Mouse (Mus musculus) MEL (cell line): ENCODE results near the gene Clptm1.
"Not testable (repeated sequence)": the region's sequence is repeated elsewhere in the genome, so short reads cannot be mapped to it uniquely, and the experiment has no call there.

ENCODE experiments used
- CHD1 ChIP-seq: IDR thresholded peaks from 2 replicates; pipeline ENCODE4 v1.6.1; 2012; ENCODE audit warnings: low read depth, mild to moderate bottlenecking, inconsistent platforms, low read length, improper control_type of control experiment
- CTCF ChIP-seq, 3 experiments: IDR thresholded peaks in 2 of 3; conservative IDR thresholded peaks in 1 of 3; 2 replicates each; pipeline ENCODE4 v1.5.1; 2011 to 2012; ENCODE audit warnings: low read length in 3 of 3, low read depth in 2 of 3, mild to moderate bottlenecking in 2 of 3, improper control_type of control experiment in 1 of 3, inconsistent platforms in 1 of 3, mixed read lengths in 1 of 3, moderate library complexity in 1 of 3; ENCODE audit not compliant: control insufficient read depth in 1 of 3, insufficient read depth in 1 of 3, poor library complexity in 1 of 3, severe bottlenecking in 1 of 3
- GATA1 ChIP-seq: IDR thresholded peaks from 2 replicates; pipeline ENCODE4 v1.6.1; 2011; ENCODE audit warnings: low read depth, low read length, improper control_type of control experiment
- HCFC1 ChIP-seq: IDR thresholded peaks from 2 replicates; pipeline ENCODE4 v1.6.1; 2012; ENCODE audit warnings: low read depth, mild to moderate bottlenecking, inconsistent platforms, low read length, improper control_type of control experiment, moderate library complexity
- JUND ChIP-seq: IDR thresholded peaks from 2 replicates; pipeline ENCODE4 v1.6.1; 2011; ENCODE audit warnings: low read depth, mild to moderate bottlenecking, improper control_type of control experiment, low read length
- MAFK ChIP-seq: IDR thresholded peaks from 2 replicates; pipeline ENCODE4 v1.6.1; 2011; ENCODE audit warnings: low read depth, mild to moderate bottlenecking, low read length, improper control_type of control experiment, borderline replicate concordance
- MAX ChIP-seq: IDR thresholded peaks from 2 replicates; pipeline ENCODE4 v1.6.1; 2011; ENCODE audit warnings: low read length, improper control_type of control experiment
- MEF2A ChIP-seq: IDR thresholded peaks from 2 replicates; pipeline ENCODE4 v1.6.1; 2014; ENCODE audit warnings: low read depth, mild to moderate bottlenecking, inconsistent platforms, low read length, improper control_type of control experiment; ENCODE audit not compliant: poor library complexity, insufficient replicate concordance, severe bottlenecking; ENCODE audit errors: extremely low read depth
- MXI1 ChIP-seq: IDR thresholded peaks from 2 replicates; pipeline ENCODE4 v1.6.1; 2011; ENCODE audit warnings: mild to moderate bottlenecking, low read depth, low read length, improper control_type of control experiment
- POLR2A ChIP-seq, 2 experiments: IDR thresholded peaks; 2 replicates each; pipeline ENCODE4 v1.6.1; 2011 to 2012; ENCODE audit warnings: low read length in 2 of 2, mild to moderate bottlenecking in 2 of 2, control low read depth in 1 of 2, improper control_type of control experiment in 1 of 2, low read depth in 1 of 2, moderate library complexity in 1 of 2; ENCODE audit not compliant: control insufficient read depth in 1 of 2, insufficient read depth in 1 of 2, poor library complexity in 1 of 2
- UBTF ChIP-seq: IDR thresholded peaks from 2 replicates; pipeline ENCODE4 v1.6.1; 2012; ENCODE audit warnings: low read depth, mild to moderate bottlenecking, inconsistent platforms, low read length, improper control_type of control experiment, moderate library complexity, borderline replicate concordance; ENCODE audit not compliant: insufficient read depth
- ZC3H11A ChIP-seq: IDR thresholded peaks from 2 replicates; pipeline ENCODE4 v1.6.1; 2012; ENCODE audit warnings: low read depth, mild to moderate bottlenecking, inconsistent platforms, low read length, improper control_type of control experiment
- ZKSCAN1 ChIP-seq: IDR thresholded peaks from 2 replicates; pipeline ENCODE4 v1.6.1; 2012; ENCODE audit warnings: low read depth, mild to moderate bottlenecking, inconsistent platforms, low read length, improper control_type of control experiment, moderate library complexity

DNA sequence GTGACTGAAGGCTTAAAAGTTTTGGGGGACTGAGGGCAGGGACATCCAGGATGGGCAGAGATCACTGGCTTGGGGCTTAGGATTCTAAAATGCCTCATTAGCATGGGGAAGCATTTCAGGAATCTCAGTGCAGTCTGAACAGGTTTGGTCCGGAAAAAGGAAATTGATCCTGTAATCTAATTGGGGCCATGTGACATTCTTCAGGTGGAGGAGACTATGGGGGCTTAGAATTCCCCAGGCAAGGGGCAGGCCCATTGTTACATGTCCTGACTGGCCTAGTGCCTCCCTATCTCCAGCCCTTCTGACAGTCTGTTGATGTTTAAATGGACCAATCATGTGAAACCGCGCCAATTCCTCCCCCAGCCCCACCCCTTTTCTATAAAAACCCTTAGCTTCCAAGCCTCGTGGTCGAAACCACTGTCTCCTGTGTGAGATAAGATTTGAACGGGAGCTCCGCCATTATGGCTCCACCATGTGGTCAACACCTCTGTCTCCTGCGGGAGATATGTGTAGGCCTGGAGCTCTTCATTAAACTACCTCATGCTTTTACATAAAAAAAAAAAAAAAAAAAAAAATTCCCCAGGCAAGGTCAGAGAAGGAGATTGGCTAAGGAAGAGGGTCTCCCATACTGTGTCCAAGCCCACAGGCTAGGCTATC, 22.2 kb upstream of the Clptm1 start:
- not testable (repeated sequence) for TF ChIP-seq UBTF; JUND; MEF2A; CTCF (IDR thresholded peaks at IDR 0.05 in 2 of 3, conservative IDR thresholded peaks at IDR 0.05 in 1 of 3; ENCODE audit: control insufficient read depth in 1 of 3, insufficient read depth in 1 of 3, low read depth in 2 of 3, low read length in 3 of 3, poor library complexity in 1 of 3, severe bottlenecking in 1 of 3); ZC3H11A; HCFC1; GATA1; MXI1; POLR2A (IDR thresholded peaks at IDR 0.05; ENCODE audit: control insufficient read depth in 1 of 2, insufficient read depth in 1 of 2, low read depth in 1 of 2, low read length in 2 of 2, poor library complexity in 1 of 2); MAFK; CHD1; ZKSCAN1
- peak; percentile 81 for TF ChIP-seq MAX
